Mouse (Mus musculus): ENCODE data around the gene Sapcd1. TPM values are rescaled to one million over a fixed set of nuclear protein-coding genes. Genes with fewer than 3 reads are reported as not detected.
A peak's percentile ranks its signal among the peaks of the same experiment; 100 is the strongest.
"Not testable (repeated sequence)": the region's sequence is repeated elsewhere in the genome, so short reads cannot be mapped to it uniquely, and the experiment has no call there.

Gene Sapcd1
- polyA plus RNA-seq, 1 experiment from 2014 or later: 9.5 TPM

DNA sequence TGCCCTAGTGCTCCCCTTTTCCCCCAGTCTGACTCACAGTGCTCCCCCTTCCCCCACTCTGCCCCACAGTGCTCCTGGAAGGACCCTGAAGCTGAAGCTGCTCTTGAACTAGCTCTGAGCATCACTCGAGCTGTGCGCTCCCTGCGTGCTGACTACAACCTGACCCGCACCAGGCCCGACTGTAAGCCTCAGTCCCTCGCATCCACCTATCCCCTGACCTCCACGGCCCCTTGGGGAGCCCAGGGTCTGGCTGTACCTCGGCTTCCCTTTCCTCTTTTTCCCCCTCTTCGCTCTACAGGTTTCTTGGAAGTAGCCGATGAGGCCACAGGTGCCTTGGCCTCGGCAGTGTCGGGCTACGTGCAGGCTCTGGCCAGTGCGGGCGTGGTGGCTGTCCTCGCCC, 12.5 kb downstream of the Sapcd1 start:
- 92% methylated on average over 16 of the region's 16 CpGs for WGBS
- Histone ChIP-seq H3K9me3 (no peaks in the 10 kb centered on the region), H3K27ac (no peak overlapping the region), H3K4me2 (replicated peaks) (no peak overlapping the region), H3K9ac (no peak overlapping the region), H3K27me3 (no peaks in the 10 kb centered on the region), H3K4me3 (no peak overlapping the region), H3K36me3 (peaks cover 69% of the 10 kb centered on the region), H3K4me1 (no peaks in the 10 kb centered on the region)
- no peak for ATAC-seq (ENCODE audit: insufficient number of reproducible peaks, insufficient read depth, low FRiP score, low TSS enrichment)

GRCm38 (mm10) chr17:35013221-35013620, 14.6 kb downstream of the Sapcd1 start:
- no peaks in the 10 kb centered on the region for H3K9me3 ChIP-seq
- no peak overlapping the region for H3K9ac ChIP-seq
- no peak overlapping the region for H3K27ac ChIP-seq
- H3K4me2 ChIP-seq (replicated peaks): no peak overlapping the region
- peaks cover 89% of the 10 kb centered on the region for H3K36me3 ChIP-seq
- ATAC-seq (ENCODE audit: insufficient number of reproducible peaks, insufficient read depth, low FRiP score, low TSS enrichment): no peak
- H3K27me3 ChIP-seq: no peaks in the 10 kb centered on the region
- no peak overlapping the region for H3K4me3 ChIP-seq
- no peaks in the 10 kb centered on the region for H3K4me1 ChIP-seq
- 85% methylated on average over 6 of the region's 6 CpGs for WGBS

GRCm38 (mm10) chr17:35012430-35012829, 15.4 kb downstream of the Sapcd1 start:
- H3K36me3 ChIP-seq: peaks cover 97% of the 10 kb centered on the region
- WGBS: 85% methylated on average over 13 of the region's 13 CpGs

GRCm38 (mm10) chr17:35011440-35011839, 16.4 kb downstream of the Sapcd1 start:
- H3K27me3 ChIP-seq: no peaks in the 10 kb centered on the region
- ATAC-seq (ENCODE audit: insufficient number of reproducible peaks, insufficient read depth, low FRiP score, low TSS enrichment): no peak
- no peaks in the 10 kb centered on the region for H3K9me3 ChIP-seq
- H3K9ac ChIP-seq: no peak overlapping the region
- peaks cover 99% of the 10 kb centered on the region for H3K36me3 ChIP-seq
- H3K27ac ChIP-seq: no peak overlapping the region
- H3K4me2 ChIP-seq (replicated peaks): no peak overlapping the region
- no peaks in the 10 kb centered on the region for H3K4me1 ChIP-seq
- no peak overlapping the region for H3K4me3 ChIP-seq
- WGBS: 93% methylated on average over 8 of the region's 8 CpGs

More at GRCm38 (mm10) chr17:35012430-35012829, 15.4 kb downstream of the Sapcd1 start:
- Histone ChIP-seq H3K4me1 (no peaks in the 10 kb centered on the region), H3K4me2 (replicated peaks) (no peak overlapping the region), H3K4me3 (0 out of 2 replicates have a peak overlapping the region, but pooled peaks have one; percentile 1), H3K9me3 (no peaks in the 10 kb centered on the region), H3K27ac (no peak overlapping the region), H3K9ac (no peak overlapping the region), H3K27me3 (no peaks in the 10 kb centered on the region)
- ATAC-seq (ENCODE audit: insufficient number of reproducible peaks, insufficient read depth, low FRiP score, low TSS enrichment): no peak

- H3K4me2 ChIP-seq (replicated peaks): no peak overlapping the region
- no peaks in the 10 kb centered on the region for H3K9me3 ChIP-seq
- no peak overlapping the region for H3K9ac ChIP-seq
- no peak overlapping the region for H3K27ac ChIP-seq
- 91% methylated on average over 7 of the region's 7 CpGs for WGBS
- peaks cover 97% of the 10 kb centered on the region for H3K36me3 ChIP-seq
- no peak for ATAC-seq (ENCODE audit: insufficient number of reproducible peaks, insufficient read depth, low FRiP score, low TSS enrichment)
- H3K4me3 ChIP-seq: no peak overlapping the region
- H3K27me3 ChIP-seq: no peaks in the 10 kb centered on the region
- H3K4me1 ChIP-seq: no peaks in the 10 kb centered on the region
Observed at GRCm38 (mm10) chr17:35009586-35009985, 18.2 kb downstream of the Sapcd1 start.

GRCm38 (mm10) chr17:35007387-35007991, 20.3 kb downstream of the Sapcd1 start:
- H3K4me3 ChIP-seq: no peak overlapping the region
- H3K27ac ChIP-seq: no peak overlapping the region
- ATAC-seq (ENCODE audit: insufficient number of reproducible peaks, insufficient read depth, low FRiP score, low TSS enrichment): no peak
- H3K9ac ChIP-seq: no peak overlapping the region
- 93% methylated on average over 7 of the region's 7 CpGs for WGBS
- peaks cover 82% of the 10 kb centered on the region for H3K36me3 ChIP-seq
- H3K4me2 ChIP-seq (replicated peaks): no peak overlapping the region
- no peaks in the 10 kb centered on the region for H3K9me3 ChIP-seq
- no peaks in the 10 kb centered on the region for H3K27me3 ChIP-seq
- H3K4me1 ChIP-seq: peaks cover 11% of the 10 kb centered on the region

GRCm38 (mm10) chr17:35005902-35006301, 21.9 kb downstream of the Sapcd1 start:
- WGBS: 93% methylated on average over 4 of the region's 5 CpGs
- H3K9ac ChIP-seq; H3K27ac ChIP-seq; H3K9me3 ChIP-seq; H3K27me3 ChIP-seq; ATAC-seq (ENCODE audit: insufficient number of reproducible peaks, insufficient read depth, low FRiP score, low TSS enrichment); H3K4me2 ChIP-seq (replicated peaks); H3K4me3 ChIP-seq: not testable (repeated sequence)
- Histone ChIP-seq H3K36me3 (peaks cover 67% of the 10 kb centered on the region), H3K4me1 (peaks cover 17% of the 10 kb centered on the region)

GRCm38 (mm10) chr17:35005158-35005557, 22.7 kb downstream of the Sapcd1 start:
- no peaks in the 10 kb centered on the region for H3K27me3 ChIP-seq
- H3K9me3 ChIP-seq: no peaks in the 10 kb centered on the region
- H3K4me3 ChIP-seq: no peak overlapping the region
- no peak overlapping the region for H3K4me2 ChIP-seq (replicated peaks)
- H3K27ac ChIP-seq: no peak overlapping the region
- H3K4me1 ChIP-seq: peaks cover 17% of the 10 kb centered on the region
- 94% methylated on average over 10 of the region's 10 CpGs for WGBS
- H3K36me3 ChIP-seq: peaks cover 59% of the 10 kb centered on the region
- H3K9ac ChIP-seq: no peak overlapping the region
- no peak for ATAC-seq (ENCODE audit: insufficient number of reproducible peaks, insufficient read depth, low FRiP score, low TSS enrichment)

DNA sequence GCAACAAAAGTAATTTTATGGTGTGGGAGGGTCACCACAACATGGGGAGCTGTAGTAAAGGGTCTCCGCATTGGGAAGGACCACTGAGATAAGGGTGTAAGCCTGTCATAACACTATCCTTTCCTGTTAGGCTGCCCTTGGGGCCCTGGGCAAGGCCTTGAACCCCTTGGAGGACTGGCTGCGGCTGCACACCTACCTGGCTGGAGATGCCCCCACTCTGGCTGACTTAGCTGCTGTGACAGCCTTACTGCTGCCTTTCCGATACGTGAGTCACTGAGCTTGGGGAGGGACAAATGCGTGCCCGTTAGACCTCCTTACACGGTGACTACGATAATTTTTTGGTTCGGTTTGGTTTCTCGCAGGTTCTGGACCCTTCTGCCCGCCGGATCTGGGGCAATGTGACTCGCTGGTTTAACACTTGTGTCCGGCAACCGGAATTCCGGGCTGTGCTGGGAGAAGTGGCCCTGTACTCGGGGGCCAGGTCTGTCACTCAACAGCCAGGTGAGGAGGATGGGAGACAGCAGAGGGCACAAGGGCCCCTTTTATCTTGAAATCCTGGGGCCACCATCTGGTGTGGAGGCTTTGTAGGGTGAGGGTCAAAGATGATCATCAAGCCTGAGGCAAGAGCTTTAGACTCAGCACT, 23.6 kb downstream of the Sapcd1 start:
- Histone ChIP-seq H3K27me3 (no peaks in the 10 kb centered on the region), H3K9me3 (no peaks in the 10 kb centered on the region), H3K4me3 (no peak overlapping the region), H3K27ac (no peak overlapping the region), H3K4me1 (peaks cover 23% of the 10 kb centered on the region), H3K4me2 (replicated peaks) (no peak overlapping the region), H3K36me3 (peaks cover 50% of the 10 kb centered on the region), H3K9ac (no peak overlapping the region)
- ATAC-seq (ENCODE audit: insufficient number of reproducible peaks, insufficient read depth, low FRiP score, low TSS enrichment): no peak
- WGBS: 96% methylated on average over 17 of the region's 17 CpGs

DNA sequence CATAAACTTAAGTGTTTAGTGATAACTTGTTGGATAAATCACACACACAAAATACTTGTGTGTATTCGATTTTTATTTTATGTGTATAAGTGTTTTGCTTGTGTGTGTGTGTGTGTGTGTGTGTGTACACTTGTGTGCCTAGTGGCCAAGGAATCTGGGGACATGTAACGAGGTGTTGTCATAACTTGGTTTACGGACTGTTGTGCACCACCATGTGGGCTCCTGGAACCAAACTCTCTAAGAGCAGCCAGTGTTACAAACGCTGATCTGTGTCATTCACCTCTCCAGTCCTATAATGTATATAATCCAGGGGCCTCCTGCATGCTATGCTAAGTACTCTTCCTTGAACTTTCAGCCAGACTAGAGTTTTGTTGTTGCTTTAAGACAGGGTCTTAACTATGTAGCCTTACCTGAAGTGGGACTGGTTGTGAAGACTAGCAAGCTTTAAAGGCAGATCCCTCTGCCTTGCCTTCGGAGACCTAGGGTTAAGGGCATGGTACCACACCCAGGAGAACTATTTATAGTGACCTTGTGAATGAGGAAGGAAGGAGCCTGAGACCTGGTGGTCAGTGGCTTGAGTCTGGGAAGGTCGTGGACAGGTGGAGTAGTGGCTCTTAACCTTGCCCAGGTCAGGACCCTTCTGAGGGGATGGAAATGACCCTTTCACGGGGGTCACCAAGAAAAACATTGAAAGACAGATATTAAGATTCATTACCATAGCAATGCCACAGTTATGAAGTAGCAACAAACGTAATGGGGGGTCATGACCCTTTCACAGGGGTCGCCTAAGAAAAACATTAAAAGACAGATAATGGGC, 24.6 kb downstream of the Sapcd1 start:
- no peak overlapping the region for H3K27ac ChIP-seq
- peak overlapping the region; percentile 93 for H3K4me2 ChIP-seq (replicated peaks)
- H3K4me3 ChIP-seq: peak overlapping the region; percentile 68
- H3K9me3 ChIP-seq: no peaks in the 10 kb centered on the region
- H3K4me1 ChIP-seq: peaks cover 23% of the 10 kb centered on the region
- H3K36me3 ChIP-seq: peaks cover 47% of the 10 kb centered on the region
- no peaks in the 10 kb centered on the region for H3K27me3 ChIP-seq
- no peak for ATAC-seq (ENCODE audit: insufficient number of reproducible peaks, insufficient read depth, low FRiP score, low TSS enrichment)
- WGBS: 65% methylated on average over 9 of the region's 9 CpGs
- peak overlapping the region; percentile 92 for H3K9ac ChIP-seq

DNA sequence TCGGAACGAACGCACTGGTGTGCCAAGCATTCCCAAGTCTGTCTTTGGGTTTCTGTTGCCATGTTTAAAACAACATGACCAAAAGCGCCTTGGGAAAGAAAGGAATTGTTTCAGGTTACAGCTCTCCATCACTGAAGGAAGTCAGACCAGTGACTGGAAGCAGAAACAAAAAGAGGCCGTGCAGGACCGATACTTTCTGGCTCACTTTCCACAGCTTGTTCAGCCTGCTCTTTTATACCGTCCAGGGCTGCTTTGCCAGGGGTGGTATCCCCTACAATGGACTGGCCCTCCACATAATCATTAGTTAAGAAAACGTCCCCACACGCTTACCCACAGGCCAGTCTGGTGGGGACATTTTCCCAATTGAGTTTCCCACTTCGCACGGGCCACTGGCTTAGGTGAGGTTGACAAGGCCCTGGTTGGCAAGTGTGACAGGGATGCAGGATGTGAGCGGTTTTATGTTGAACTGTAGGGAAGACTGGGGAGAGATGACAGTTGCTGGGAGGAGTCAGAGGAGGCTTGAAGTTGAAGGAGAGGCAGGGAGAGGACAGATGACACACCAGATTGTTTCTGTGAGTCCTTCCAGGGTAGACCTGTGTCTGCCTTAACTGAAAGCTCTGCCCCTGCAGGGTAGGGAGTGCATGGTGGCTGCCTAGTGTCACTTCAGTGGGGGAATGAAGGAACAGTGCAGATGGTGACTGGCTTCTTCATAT, 25.5 kb downstream of the Sapcd1 start:
- 10% methylated on average over 12 of the region's 12 CpGs for WGBS
- Histone ChIP-seq H3K4me2 (replicated peaks) (peak overlapping the region; percentile 93), H3K4me3 (peak overlapping the region; percentile 68), H3K27me3 (no peaks in the 10 kb centered on the region), H3K36me3 (peaks cover 42% of the 10 kb centered on the region), H3K27ac (peak overlapping the region; percentile 99), H3K9ac (peak overlapping the region; percentile 92), H3K9me3 (no peaks in the 10 kb centered on the region), H3K4me1 (peaks cover 23% of the 10 kb centered on the region)
- no peak for ATAC-seq (ENCODE audit: insufficient number of reproducible peaks, insufficient read depth, low FRiP score, low TSS enrichment)
